Mouse (Mus musculus): ENCODE measurements around the gene Ccdc134.
"Not testable (repeated sequence)": the region's sequence is repeated elsewhere in the genome, so short reads cannot be mapped to it uniquely, and the experiment has no call there.

Ccdc134 gene

DNA sequence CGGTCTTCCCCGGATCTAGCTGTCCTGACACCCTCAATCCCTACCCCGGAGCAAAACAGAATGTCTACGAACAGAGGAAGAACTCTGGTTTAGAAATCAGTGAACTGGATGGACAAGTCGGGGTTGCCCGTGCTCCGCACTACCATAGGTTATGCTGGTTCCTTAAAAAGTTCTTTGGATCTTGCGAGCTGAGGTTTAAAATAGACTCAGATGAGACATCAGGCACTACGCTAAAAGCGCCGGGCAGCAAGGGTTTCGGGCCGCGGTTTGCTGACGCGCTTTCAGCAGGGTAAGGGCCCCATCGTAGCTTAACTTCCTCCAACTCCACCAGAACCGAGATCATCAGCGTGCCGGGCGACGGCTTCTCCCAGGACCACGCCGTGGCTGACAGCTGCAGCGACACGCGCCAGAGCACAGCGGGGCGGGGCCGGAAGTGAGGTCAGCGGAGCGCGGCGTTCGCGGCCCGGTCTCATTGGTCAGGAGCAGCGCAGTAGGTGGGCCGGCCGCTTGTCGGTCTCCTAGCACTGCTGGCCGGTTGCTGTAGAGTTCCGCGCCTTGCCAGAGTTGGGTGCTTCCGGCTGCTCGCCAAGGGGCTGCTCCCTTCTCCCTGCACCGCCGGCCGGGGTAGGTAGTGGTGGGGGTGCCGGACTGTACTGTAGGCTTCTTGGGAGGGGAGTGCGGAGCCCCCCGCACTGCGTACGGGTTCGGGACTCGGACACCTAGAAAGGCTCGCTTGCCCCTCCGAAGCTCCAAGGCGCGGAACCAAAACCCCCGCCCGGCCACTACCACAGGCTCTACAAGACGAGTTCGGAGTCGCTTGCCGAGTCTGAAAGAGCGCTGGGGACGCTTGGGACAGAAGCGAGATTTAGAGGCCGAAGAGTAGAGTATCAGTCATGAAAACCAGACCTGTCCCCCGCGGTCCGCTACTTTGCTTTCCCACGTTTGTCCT is at the start of gene Ccdc134:
Ccdc134 (plus strand) TSS at position 497 of the 949 bp plus-strand sequence.
- peak; percentile 90 for DNase-seq (ENCODE audit: low spot score)

GRCm38 (mm10) chr15:82079883-82080282 is 47.8 kb upstream of the Ccdc134 start:
- DNase-seq (ENCODE audit: low spot score): no peak

- DNase-seq (ENCODE audit: low spot score): peak; percentile 63
Measured at GRCm38 (mm10) chr15:82081161-82081560, 46.6 kb upstream of the Ccdc134 start.

DNA sequence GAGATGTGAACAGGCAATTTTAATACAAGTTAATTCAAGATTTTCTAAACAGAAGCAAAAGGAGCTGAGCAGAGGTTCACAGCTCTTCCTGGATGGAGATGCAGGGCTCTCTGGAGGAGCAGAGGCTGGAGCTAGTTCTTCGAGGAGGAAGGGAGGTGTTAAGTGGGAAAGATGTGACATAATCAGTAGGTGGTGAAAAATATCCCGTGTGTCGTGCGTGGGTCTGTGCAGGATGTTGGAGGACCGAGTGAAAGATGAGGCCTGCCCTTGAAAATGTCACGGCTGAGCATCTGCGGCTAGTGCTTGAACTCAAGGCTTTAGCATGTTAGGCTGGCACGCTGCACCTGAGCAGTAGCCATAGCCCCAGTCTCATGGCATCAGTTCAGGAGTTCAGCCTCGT is 42.1 kb upstream of the Ccdc134 start:
- peak; percentile 36 for DNase-seq (ENCODE audit: low spot score)

DNA sequence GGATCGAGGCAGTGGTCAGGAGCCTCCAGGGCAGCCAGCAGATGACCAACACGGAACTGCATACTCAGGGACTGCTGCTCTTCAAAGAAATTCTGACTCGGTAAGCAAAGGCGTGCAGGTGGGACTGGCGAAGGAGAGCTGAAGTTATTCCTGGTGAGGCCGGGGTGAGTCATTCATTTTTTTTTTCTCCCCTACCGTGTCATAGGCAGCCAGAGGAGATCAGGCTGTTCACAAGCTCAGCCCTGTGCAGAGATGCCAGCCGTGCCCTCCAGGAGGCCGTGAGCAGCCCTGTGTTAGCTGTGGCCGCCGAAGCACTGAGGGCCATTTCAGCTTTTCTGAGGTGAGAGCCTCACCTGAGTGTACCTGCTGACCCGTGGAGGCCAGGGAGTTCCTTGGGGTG is 41.6 kb upstream of the Ccdc134 start:
- DNase-seq (ENCODE audit: low spot score): no peak

GRCm38 (mm10) chr15:82087266-82087665 is 40.5 kb upstream of the Ccdc134 start:
- DNase-seq (ENCODE audit: low spot score): peak; percentile 35

DNA sequence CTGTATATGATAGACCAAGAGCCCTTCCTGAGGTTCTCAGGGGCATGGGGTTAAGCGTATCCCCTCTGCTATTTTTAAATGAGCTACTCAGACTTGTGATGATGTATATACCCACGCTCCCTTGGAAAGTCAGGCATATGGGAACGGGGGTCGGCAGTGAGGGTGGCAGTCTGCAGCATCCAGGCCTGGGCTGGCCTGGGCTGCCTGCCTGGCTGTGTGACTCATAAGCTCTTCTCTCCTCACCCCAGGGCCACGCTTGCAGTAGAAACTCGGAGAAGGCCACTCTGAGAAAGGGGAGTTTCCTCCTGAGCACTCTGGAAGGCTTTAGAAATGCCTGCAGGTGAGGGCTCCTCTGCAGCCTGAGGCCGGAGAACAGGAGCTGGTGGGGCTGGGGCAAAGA is 36.7 kb upstream of the Ccdc134 start:
- DNase-seq (ENCODE audit: low spot score): no peak

DNA sequence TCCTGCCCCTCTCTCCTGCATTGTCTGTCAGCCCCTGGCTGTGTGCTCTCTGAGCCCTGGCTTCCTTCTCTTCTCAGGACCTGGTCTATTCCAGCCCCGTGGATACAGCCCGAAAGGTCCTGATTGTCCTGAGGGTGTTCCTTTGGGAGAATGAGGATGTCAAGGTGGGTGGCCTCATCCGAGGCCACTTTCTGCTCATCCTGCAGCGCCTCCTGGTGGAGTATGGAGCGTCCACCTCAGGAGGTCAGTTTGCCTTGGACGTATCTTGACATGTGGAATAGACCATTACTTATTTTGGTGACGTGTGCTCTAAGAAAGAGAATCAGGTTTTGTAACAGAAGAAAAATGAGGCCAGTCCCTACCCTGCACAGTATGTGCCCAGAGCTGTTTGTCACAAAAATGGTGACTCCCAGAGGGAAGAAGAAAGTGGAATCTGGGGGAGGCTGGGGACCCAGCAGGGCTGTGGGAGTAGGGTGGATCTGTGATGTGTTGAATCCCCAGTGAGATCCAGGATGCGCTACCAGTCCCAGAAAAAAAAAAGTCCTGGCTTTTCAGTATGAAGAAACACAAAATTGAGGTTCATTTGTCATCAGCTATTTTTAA is 20.7 kb upstream of the Ccdc134 start:
- DNase-seq (ENCODE audit: low spot score): no peak

GRCm38 (mm10) chr15:82120544-82120943 is 7.2 kb upstream of the Ccdc134 start:
- no peak for DNase-seq (ENCODE audit: low spot score)

GRCm38 (mm10) chr15:82126690-82127089 is 1.0 kb upstream of the Ccdc134 start:
- not testable (repeated sequence) for DNase-seq (ENCODE audit: low spot score)

DNA sequence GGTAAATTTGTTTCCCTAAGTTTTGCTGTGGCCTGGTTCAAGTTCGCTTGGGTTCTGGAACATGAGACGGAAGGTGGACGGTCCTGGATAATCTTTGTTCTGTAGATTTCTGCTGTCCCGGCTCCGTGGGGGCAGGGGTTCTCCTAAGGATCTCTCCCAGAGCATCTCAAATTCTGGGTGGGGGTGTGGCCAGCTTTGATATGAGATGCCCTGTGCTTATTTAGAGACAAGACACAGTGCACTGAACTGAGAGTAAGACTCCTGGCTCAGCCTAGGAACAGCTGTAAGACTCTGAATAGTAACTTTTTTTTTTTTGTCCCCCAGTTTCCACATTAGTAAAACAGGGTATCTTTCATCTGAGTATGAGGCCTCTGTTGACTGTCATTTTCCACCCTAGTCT is 676 bp downstream of the Ccdc134 start:
- DNase-seq (ENCODE audit: low spot score): no peak

DNA sequence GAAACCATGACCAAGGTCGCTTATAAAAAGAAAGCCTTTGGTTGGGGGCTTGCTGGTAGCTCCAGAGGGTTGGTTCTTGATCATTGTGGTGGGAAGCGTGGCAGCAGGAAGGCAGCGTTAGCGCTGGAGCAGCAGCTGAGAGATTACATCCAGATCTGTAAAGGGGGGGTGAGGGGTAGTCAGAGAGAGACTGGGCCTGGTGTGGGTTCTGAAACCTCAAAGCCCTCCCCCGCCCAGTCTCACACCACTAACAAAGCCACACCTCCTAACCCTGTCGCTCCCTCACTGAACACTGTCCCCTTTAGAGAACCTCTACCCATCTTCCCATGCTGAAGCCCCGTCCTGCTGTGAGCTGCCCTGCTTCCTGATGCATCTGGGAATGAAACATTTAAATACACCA is 2.9 kb downstream of the Ccdc134 start:
- DNase-seq (ENCODE audit: low spot score): no peak

DNA sequence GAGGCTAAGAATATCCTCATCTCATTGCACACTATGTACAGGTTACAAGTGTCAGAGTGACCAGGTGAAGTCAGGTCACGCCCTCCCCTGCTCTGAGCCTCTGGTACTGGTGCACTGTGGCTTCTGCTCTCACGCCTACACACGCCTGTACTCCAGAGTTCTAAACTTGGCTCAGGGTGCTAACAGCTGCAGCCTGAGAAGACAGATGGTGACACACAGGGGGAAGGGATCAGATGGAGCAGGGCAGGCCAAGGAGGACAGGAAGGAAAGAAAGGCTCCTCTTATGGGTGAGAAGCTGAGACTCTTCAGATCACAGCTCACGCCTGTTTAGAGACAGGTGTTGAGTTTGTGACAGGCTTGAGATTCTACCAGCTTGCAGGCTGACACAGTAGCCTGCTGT is 7.7 kb downstream of the Ccdc134 start:
- peak; percentile 59 for DNase-seq (ENCODE audit: low spot score)

GRCm38 (mm10) chr15:82138565-82138964 is 10.8 kb downstream of the Ccdc134 start:
- DNase-seq (ENCODE audit: low spot score): peak; percentile 64

GRCm38 (mm10) chr15:82139196-82139595 is 11.5 kb downstream of the Ccdc134 start:
- no peak for DNase-seq (ENCODE audit: low spot score)

GRCm38 (mm10) chr15:82140355-82140754 is 12.6 kb downstream of the Ccdc134 start:
- no peak for DNase-seq (ENCODE audit: low spot score)

DNA sequence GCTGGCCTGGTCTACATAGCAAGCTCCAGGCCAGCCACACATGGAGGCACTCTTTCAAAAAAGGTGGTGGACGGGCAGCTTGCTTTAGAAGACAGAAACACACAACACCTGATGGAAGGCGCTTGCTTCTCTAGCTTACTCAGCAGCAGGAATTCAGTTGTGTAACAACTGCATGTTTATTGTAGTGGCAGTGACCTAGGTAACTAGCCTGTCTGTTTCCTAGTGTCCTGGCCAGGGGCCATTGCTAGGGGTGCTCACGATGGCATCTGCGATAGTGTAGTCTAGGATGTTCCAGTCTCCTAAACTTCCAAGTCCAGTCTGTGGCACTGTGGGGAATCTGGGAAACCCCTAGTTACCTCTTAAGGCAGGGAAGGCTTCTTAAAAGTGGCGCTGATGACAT is 16.4 kb downstream of the Ccdc134 start:
- no peak for DNase-seq (ENCODE audit: low spot score)

GRCm38 (mm10) chr15:82145408-82145807 is 17.7 kb downstream of the Ccdc134 start:
- no peak for DNase-seq (ENCODE audit: low spot score)

GRCm38 (mm10) chr15:82145851-82146769 is 18.4 kb downstream of the Ccdc134 start:
- DNase-seq (ENCODE audit: low spot score): no peak

GRCm38 (mm10) chr15:82146770-82147610 is 19.3 kb downstream of the Ccdc134 start, which contains the start of gene Srebf2:
Srebf2 (plus strand) TSS chr15:82147181.
- DNase-seq (ENCODE audit: low spot score): peak; percentile 98

DNA sequence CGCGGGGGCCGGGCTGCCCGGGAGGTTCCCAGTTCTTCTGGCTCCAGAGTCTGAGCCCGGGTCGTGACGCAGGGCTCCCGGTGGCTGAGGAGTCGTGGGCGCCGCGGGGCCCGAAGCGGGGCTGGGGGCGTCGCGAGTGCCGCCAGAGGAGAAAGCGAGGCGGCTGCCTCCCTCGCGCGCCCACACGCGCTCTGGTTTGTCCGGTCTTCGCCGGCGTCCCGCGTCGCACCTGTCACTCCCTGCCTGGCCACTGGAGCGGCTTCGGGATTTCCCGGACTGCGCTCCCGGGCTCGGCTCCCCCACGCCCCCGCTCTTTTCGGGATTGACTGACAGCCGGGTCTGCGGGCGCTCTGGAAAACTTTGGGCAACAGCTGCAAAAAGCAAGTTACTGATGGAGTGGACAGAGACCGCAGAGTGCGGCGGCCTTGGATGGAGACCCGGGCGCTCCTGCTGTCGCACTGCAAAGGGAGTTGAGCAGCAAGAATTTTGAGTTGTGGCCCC is 19.9 kb downstream of the Ccdc134 start:
- peak; percentile 46 for DNase-seq (ENCODE audit: low spot score)
